Mouse (Mus musculus): ENCODE results near the gene Cyb561d1.

GRCm38 (mm10) chr3:108188716-108189490, 12.1 kb downstream of the Cyb561d1 start:
- TF ChIP-seq GATA1 (IDR thresholded peaks at IDR 0.05; ENCODE audit: borderline replicate concordance, low read length) (no peak), FLI1 (IDR thresholded peaks at IDR 0.05; ENCODE audit: low read length) (no peak)
